Mouse (Mus musculus) stomach, embryonic 14.5 days (tissue): Measurements from ENCODE around the gene Evi5. TPM values are rescaled to one million over a fixed set of nuclear protein-coding genes. Genes with fewer than 3 reads are reported as not detected.
"Not testable (repeated sequence)": the region's sequence is repeated elsewhere in the genome, so short reads cannot be mapped to it uniquely, and the experiment has no call there.

ENCODE experiments used
- ATAC-seq: fragments of 200-750 bp; cut with Nextera tagmentation; 2 replicates; pipeline ENCODE4 v1.8.0; 2017; ENCODE audit warnings: low read depth, moderate TSS enrichment; ENCODE audit not compliant: insufficient number of reproducible peaks, insufficient read depth, low FRiP score
- H3K27ac ChIP-seq: fragments of 300-500 bp; sonication (generic); 2 replicates; pipeline ENCODE4 v1.5.1; 2014; ENCODE audit warnings: mild to moderate bottlenecking, low read length, moderate library complexity, mixed read lengths
- H3K27me3 ChIP-seq: fragments of 300-500 bp; sonication (generic); 2 replicates; pipeline ENCODE4 v1.6.1; 2014; ENCODE audit warnings: low read length, control low read depth, mixed read lengths; ENCODE audit not compliant: control insufficient read depth, insufficient read depth
- H3K36me3 ChIP-seq: fragments of 300-500 bp; sonication (generic); 2 replicates; pipeline ENCODE4 v1.6.1; 2014; ENCODE audit warnings: mild to moderate bottlenecking, control low read depth, low read length, moderate library complexity, mixed read lengths; ENCODE audit not compliant: control insufficient read depth, insufficient read depth
- H3K4me1 ChIP-seq: fragments of 300-500 bp; sonication (generic); 2 replicates; pipeline ENCODE4 v1.6.1; 2014; ENCODE audit warnings: low read length, control low read depth, mixed read lengths; ENCODE audit not compliant: control insufficient read depth, insufficient read depth
- H3K4me2 ChIP-seq: fragments of 300-500 bp; sonication (generic); replicated peaks from 2 replicates; pipeline ENCODE4 v1.6.1; 2014; ENCODE audit warnings: low read depth, low read length, control low read depth
- H3K4me3 ChIP-seq: fragments of 300-500 bp; sonication (generic); 2 replicates; pipeline ENCODE4 v1.5.1; 2014; ENCODE audit warnings: low read depth, low read length, control low read depth
- H3K9ac ChIP-seq: fragments of 300-500 bp; sonication (generic); replicated peaks from 2 replicates; pipeline ENCODE4 v1.6.1; 2014; ENCODE audit warnings: low read depth, mild to moderate bottlenecking, control low read depth, low read length, moderate library complexity, mixed read lengths
- H3K9me3 ChIP-seq: fragments of 300-500 bp; sonication (generic); 2 replicates; pipeline ENCODE4 v1.6.1; 2016; ENCODE audit warnings: low read depth, low read length, control low read depth; ENCODE audit not compliant: control insufficient read depth
- WGBS: fragments of 180-500 bp; shearing (Covaris S2); extraction: QIAGEN DNeasy Blood & Tissue Kit; methylation state at CpG from one replicate; pipeline ENCODE4 v1.1.7; 2014; 5-methylcytosine and 5-hydroxymethylcytosine counted together
- polyA plus RNA-seq: library from polyadenylated mRNA; unstranded; fragments of >200 nt; fragmentation: Nextera tagmentation; extraction: Ambion mirVana; gene quantifications from 2 replicates; pipeline ENCODE4 v1.2.1, GENCODE M21; 2014

Gene Evi5
- polyA plus RNA-seq, 1 experiment from 2014 or later, result 71.8 TPM

GRCm38 (mm10) chr5:107908514-107909110, 33.7 kb upstream of the Evi5 start:
- Histone ChIP-seq H3K4me2 (no peak overlapping the region), H3K9ac (no peak overlapping the region), H3K27me3 (no peaks in the 10 kb centered on the region), H3K9me3 (no peaks in the 10 kb centered on the region), H3K4me3 (no peak overlapping the region), H3K27ac (no peak overlapping the region), H3K36me3 (peaks cover 61% of the 10 kb centered on the region), H3K4me1 (no peaks in the 10 kb centered on the region)
- no peak for ATAC-seq
- 77% methylated on average over 2 of the region's 2 CpGs for WGBS

GRCm38 (mm10) chr5:107904325-107904724, 29.4 kb upstream of the Evi5 start:
- H3K36me3 ChIP-seq, result peaks cover 69% of the 10 kb centered on the region
- WGBS, result 76% methylated on average over 3 of the region's 3 CpGs
- no peaks in the 10 kb centered on the region for H3K27me3 ChIP-seq
- no peak overlapping the region for H3K27ac ChIP-seq
- H3K9ac ChIP-seq, result no peak overlapping the region
- no peak for ATAC-seq
- H3K4me1 ChIP-seq, result peaks cover 5% of the 10 kb centered on the region; the same call in 1 of the 2 replicates
- no peak overlapping the region for H3K4me2 ChIP-seq
- no peaks in the 10 kb centered on the region for H3K9me3 ChIP-seq
- no peak overlapping the region for H3K4me3 ChIP-seq

- under 1% methylated on average over 23 of the region's 23 CpGs for WGBS
- H3K4me1 ChIP-seq, result peaks cover 5% of the 10 kb centered on the region; the same call in 1 of the 2 replicates
- peak overlapping the region; percentile 86 for H3K9ac ChIP-seq
- peaks cover 38% of the 10 kb centered on the region for H3K36me3 ChIP-seq
- no peaks in the 10 kb centered on the region for H3K9me3 ChIP-seq
- H3K4me2 ChIP-seq, result peak overlapping the region; percentile 66
- H3K4me3 ChIP-seq, result peak overlapping the region; percentile 84
- H3K27ac ChIP-seq, result peak overlapping the region; percentile 83
- no peaks in the 10 kb centered on the region for H3K27me3 ChIP-seq
- no peak for ATAC-seq
These were observed 26.2 kb upstream of the Evi5 start for GRCm38 (mm10) chr5:107901014-107901615.

GRCm38 (mm10) chr5:107900206-107901013, 25.5 kb upstream of the Evi5 start, which contains the start of gene Rpl5:
Rpl5 (plus strand) TSS chr5:107900502.
- peak within 1 kb of the TSS; percentile 86 for H3K9ac ChIP-seq
- H3K36me3 ChIP-seq, result peaks cover 32% of the 10 kb centered on the region
- no peaks in the 10 kb centered on the region for H3K27me3 ChIP-seq
- peak within 1 kb of the TSS; percentile 66 for H3K4me2 ChIP-seq
- H3K4me3 ChIP-seq, result peak within 1 kb of the TSS; percentile 84
- H3K27ac ChIP-seq, result peak within 1 kb of the TSS; percentile 83
- H3K4me1 ChIP-seq, result peaks cover 5% of the 10 kb centered on the region; the same call in 1 of the 2 replicates
- ATAC-seq, result peak; percentile 94
- 4% methylated on average over 66 of the region's 66 CpGs for WGBS
- H3K9me3 ChIP-seq, result no peaks in the 10 kb centered on the region

- Histone ChIP-seq H3K4me1 (no peaks in the 10 kb centered on the region), H3K9me3 (no peaks in the 10 kb centered on the region), H3K27ac (no peak overlapping the region), H3K4me3 (no peak overlapping the region), H3K27me3 (no peaks in the 10 kb centered on the region), H3K4me2 (no peak overlapping the region), H3K36me3 (no peaks in the 10 kb centered on the region), H3K9ac (no peak overlapping the region)
- ATAC-seq, result no peak
- 66% methylated on average over 1 of the region's 1 CpGs for whole genome bisulfite sequencing
These were observed 21.4 kb upstream of the Evi5 start for GRCm38 (mm10) chr5:107896265-107896664.

- Histone ChIP-seq H3K9ac (no peak overlapping the region), H3K4me3 (no peak overlapping the region), H3K27me3 (no peaks in the 10 kb centered on the region), H3K4me2 (no peak overlapping the region), H3K9me3 (no peaks in the 10 kb centered on the region), H3K4me1 (no peaks in the 10 kb centered on the region), H3K36me3 (no peaks in the 10 kb centered on the region), H3K27ac (no peak overlapping the region)
- no peak for ATAC-seq
- 68% methylated on average over 7 of the region's 7 CpGs for WGBS
These were observed 19.8 kb upstream of the Evi5 start for GRCm38 (mm10) chr5:107894676-107895075.

GRCm38 (mm10) chr5:107891515-107891914, 16.6 kb upstream of the Evi5 start:
- 80% methylated on average over 1 of the region's 1 CpGs for WGBS
- H3K4me2 ChIP-seq, H3K27ac ChIP-seq, H3K9me3 ChIP-seq, H3K36me3 ChIP-seq, H3K4me1 ChIP-seq, H3K4me3 ChIP-seq, ATAC-seq, H3K9ac ChIP-seq, H3K27me3 ChIP-seq: not testable (repeated sequence)

- no peaks in the 10 kb centered on the region for H3K27me3 ChIP-seq
- H3K27ac ChIP-seq, result no peak overlapping the region
- no peaks in the 10 kb centered on the region for H3K36me3 ChIP-seq
- WGBS, result 50% methylated on average over 9 of the region's 9 CpGs
- no peak for ATAC-seq
- H3K9ac ChIP-seq, result no peak overlapping the region
- no peaks in the 10 kb centered on the region for H3K9me3 ChIP-seq
- no peak overlapping the region for H3K4me3 ChIP-seq
- no peaks in the 10 kb centered on the region for H3K4me1 ChIP-seq
- no peak overlapping the region for H3K4me2 ChIP-seq
These were observed 15.3 kb upstream of the Evi5 start for GRCm38 (mm10) chr5:107889994-107890888.
